ENCODE assay signal across 9 mouse cellular contexts in genomic region chr2:70558112-70558842, GRCm38 (mm10). TPM values are rescaled to one million over a fixed set of nuclear protein-coding genes. Genes with fewer than 3 reads are reported as not detected.
DNase-seq lines count a peak whose midpoint lies in the region; ATAC-seq and TF ChIP-seq lines count a peak whose summit lies in the region.
"Had no signal": no experiment of that assay in that cellular context is flagged by ENCODE, and none has a peak within 500 bp of the region (broad histone marks: within the 10 kb centered on the region; RNA-seq: fewer than 3 reads in every experiment).

No protein-coding gene starts in this region.

- H3K27me3 ChIP-seq in lung, postnatal 0 days (replicated peaks; ENCODE audit: insufficient read depth, low read length), result peaks cover 37% of the 10 kb centered on the region

- no peak overlapping the region for H3K27ac ChIP-seq in lung, postnatal 0 days (ENCODE audit: low read length)
- H3K27ac ChIP-seq: heart, embryonic 13.5 days had no signal

- H3K4me1 ChIP-seq in lung, postnatal 0 days (ENCODE audit: insufficient read depth, low read depth, low read length), result no peaks in the 10 kb centered on the region; the same call in 1 of the 2 replicates

- peak; percentile 69 for DNase-seq in CD4-positive helper T cell, adult 2 months (ENCODE audit: low read depth, low spot score)
- DNase-seq in adipocyte (ENCODE audit: low spot score), result peak; percentile 92
- DNase-seq in embryo, embryonic 10 days (ENCODE audit: low spot score), result peak; percentile 97
- DNase-seq in heart, adult 8-10 months (ENCODE audit: low spot score), result peak; percentile 57
- peak; percentile 89 for DNase-seq in layer of hippocampus, adult 11-12 months (ENCODE audit: low spot score)
- DNase-seq in lung, postnatal 0 days (ENCODE audit: low spot score), result peak; percentile 92
- DNase-seq in ovary, postnatal 36 days (ENCODE audit: low spot score), result peak; percentile 68
- DNase-seq in thymus, postnatal 0 days (ENCODE audit: low spot score), result peak; percentile 81

- H3K4me2 ChIP-seq in lung, postnatal 0 days (replicated peaks; ENCODE audit: low read depth, low read length), result no peak overlapping the region
- H3K4me2 ChIP-seq: heart, embryonic 13.5 days had no signal

- H3K4me3 ChIP-seq in lung, postnatal 0 days (ENCODE audit: low read depth, low read length), result no peak overlapping the region
- H3K4me3 ChIP-seq: heart, embryonic 13.5 days had no signal

- 5% methylated on average over 18 of the region's 18 CpGs for WGBS in lung, postnatal 0 days

- no peaks in the 10 kb centered on the region for H3K36me3 ChIP-seq in lung, postnatal 0 days (ENCODE audit: insufficient read depth, low read length)
- H3K36me3 ChIP-seq: heart, embryonic 13.5 days had no signal

- TF ChIP-seq EP300 in lung, postnatal 0 days (IDR thresholded peaks at IDR 0.05), result no peak

- ATAC-seq in lung, postnatal 0 days, result peak; percentile 65

- H3K9ac ChIP-seq in lung, postnatal 0 days (replicated peaks; ENCODE audit: low read depth), result no peak overlapping the region
- H3K9ac ChIP-seq: heart, embryonic 13.5 days had no signal

- peak; percentile 87 for TF ChIP-seq CTCF in lung, postnatal 0 days (IDR thresholded peaks at IDR 0.05)

- no peaks in the 10 kb centered on the region for H3K9me3 ChIP-seq in lung, postnatal 0 days (ENCODE audit: low read length)
- H3K9me3 ChIP-seq: heart, embryonic 13.5 days had no signal

RNA-seq across cellular contexts. Expression of gene Gad1, which starts 5.4 kb away (rescaled TPM):
- 1 to 10 TPM in 1 of 4 experiments, under 1 TPM in 3; 0.84 to 1.2 (median 0.93) TPM for total RNA-seq in heart, adult 8-10 months (2022)
- polyA plus RNA-seq in lung, postnatal 0 days (2015; fragmentation: Nextera tagmentation; extraction: Ambion mirVana), result 0.26 and 0.31 TPM in 2 replicates
- 0.29 and 0.49 TPM in 2 replicates for polyA plus RNA-seq in thymus, postnatal 0 days (2015; fragmentation: Nextera tagmentation; extraction: Ambion mirVana)

RNA-seq across cellular contexts. Expression of gene Erich2, which starts 49.7 kb away (rescaled TPM):
- under 1 TPM in 1 of 4 experiments, not detected in 3; 0.22 TPM for total RNA-seq in heart, adult 8-10 months (2022)
- 16.4 and 19.1 TPM in 2 replicates for polyA plus RNA-seq in lung, postnatal 0 days (2015; fragmentation: Nextera tagmentation; extraction: Ambion mirVana)
- 0.27 and 0.31 TPM in 2 replicates for polyA plus RNA-seq in thymus, postnatal 0 days (2015; fragmentation: Nextera tagmentation; extraction: Ambion mirVana)

Comparison
In these comparisons a context has a peak if more than half of its experiments do, and no peak if none do; other contexts are left out.
1. RNA of gene Erich2, which starts 49.7 kb away (polyA plus RNA-seq): 16.4 to 19.1 TPM in lung, postnatal 0 days; 0.27 to 0.31 TPM in thymus, postnatal 0 days; every median in the first group is over 10 times any median in the second.
2. Peak in every context shown above with its lines, with median percentiles within 50 percentile points of each other: DNase-seq.